Mouse (Mus musculus) embryo, embryonic 9.5 days (tissue): Measurements from ENCODE around the gene Zbtb9.
A peak's percentile ranks its signal among the peaks of the same experiment; 100 is the strongest.
"Not testable (repeated sequence)": the region's sequence is repeated elsewhere in the genome, so short reads cannot be mapped to it uniquely, and the experiment has no call there.

ENCODE experiments used
- DNase-seq: peaks from one replicate; pipeline ENCODE4 v3.0.0-alpha.2; 2017; ENCODE audit errors: extremely low spot score

Gene Zbtb9

DNA sequence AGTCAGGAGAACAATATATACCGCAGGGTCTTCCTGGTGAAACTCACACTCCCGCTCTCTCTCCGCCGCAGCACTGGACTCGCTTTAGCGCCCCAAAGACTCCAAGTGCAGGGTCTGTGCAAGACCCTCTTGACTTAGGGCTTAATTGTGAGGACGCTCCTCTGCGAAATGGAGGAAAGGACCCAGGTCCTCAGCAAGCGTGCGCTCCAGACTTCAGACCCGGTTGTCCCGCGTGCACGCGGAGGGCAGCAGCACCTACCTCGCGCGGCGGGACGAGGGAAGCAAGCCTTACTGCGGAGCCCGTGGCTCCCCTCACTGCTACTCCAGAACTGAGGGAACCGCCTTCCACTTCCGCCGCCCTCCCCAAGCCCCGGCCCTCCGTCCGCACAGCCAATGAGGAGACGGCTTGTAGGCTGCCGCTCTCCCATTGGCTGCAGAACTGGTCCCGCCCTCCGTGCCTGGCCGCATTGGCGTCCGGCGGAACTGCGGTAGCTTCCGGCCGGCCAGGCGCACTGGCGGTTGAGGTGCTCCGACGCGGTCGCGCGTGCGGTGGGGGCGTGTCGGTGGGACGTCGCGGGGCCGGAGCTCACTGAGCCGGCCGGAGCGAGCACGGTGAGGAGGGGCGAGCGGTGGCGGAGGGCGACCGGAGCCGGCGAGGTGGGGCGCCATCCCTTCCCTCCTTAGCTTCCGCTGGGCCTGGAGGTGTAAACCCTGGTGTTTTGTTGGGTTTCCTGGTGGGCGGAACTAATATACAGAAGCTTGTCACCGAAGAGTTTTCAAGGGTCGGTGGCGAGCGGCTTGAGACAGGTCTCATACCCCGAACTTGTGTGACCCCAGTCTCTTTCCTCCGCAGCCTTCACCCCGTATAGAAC, at the start of gene Zbtb9:
Zbtb9 (plus strand) TSS at position 465 of the 872 bp plus-strand sequence.
- peak; percentile 94 for DNase-seq

GRCm38 (mm10) chr17:26925414-26925813, 47.6 kb upstream of the Zbtb9 start:
- not testable (repeated sequence) for DNase-seq

- DNase-seq = peak; percentile 34
Observed at GRCm38 (mm10) chr17:26931795-26932194, 41.2 kb upstream of the Zbtb9 start.

DNA sequence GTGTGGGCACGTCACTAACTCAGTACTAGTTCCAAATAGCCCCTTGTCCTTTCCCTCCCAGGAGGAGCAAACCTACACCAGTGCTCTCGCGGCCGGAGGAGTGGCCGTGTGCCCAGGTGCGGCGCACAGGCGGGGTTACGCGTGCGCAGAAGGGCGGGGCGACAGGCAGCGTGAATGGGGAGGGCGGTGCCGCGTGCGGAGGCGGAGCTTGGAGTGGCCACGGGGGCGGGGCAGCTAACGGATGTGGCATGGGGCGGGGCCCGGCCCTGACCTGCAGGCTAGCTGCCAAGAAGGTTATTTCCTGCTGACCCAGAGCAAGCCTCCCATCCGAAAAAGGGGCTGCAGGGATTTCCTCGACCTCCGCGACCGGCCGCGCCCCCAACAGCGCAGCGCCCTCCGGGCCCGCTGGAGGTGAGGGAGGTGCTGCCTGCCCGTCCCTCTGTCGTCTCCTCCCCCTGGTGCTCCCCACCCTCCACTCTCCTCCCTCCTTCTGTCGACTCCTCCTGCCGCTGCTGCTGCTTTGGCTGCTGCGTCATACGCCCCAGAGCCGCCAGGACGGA, 40.0 kb upstream of the Zbtb9 start, which contains the start of gene Phf1:
Phf1 (plus strand) TSS at position 214 of the 560 bp plus-strand sequence.
- DNase-seq = peak; percentile 98

- no peak for DNase-seq
Observed at GRCm38 (mm10) chr17:26933419-26933818, 39.5 kb upstream of the Zbtb9 start.

GRCm38 (mm10) chr17:26933885-26934827, 38.8 kb upstream of the Zbtb9 start:
- DNase-seq = no peak

DNA sequence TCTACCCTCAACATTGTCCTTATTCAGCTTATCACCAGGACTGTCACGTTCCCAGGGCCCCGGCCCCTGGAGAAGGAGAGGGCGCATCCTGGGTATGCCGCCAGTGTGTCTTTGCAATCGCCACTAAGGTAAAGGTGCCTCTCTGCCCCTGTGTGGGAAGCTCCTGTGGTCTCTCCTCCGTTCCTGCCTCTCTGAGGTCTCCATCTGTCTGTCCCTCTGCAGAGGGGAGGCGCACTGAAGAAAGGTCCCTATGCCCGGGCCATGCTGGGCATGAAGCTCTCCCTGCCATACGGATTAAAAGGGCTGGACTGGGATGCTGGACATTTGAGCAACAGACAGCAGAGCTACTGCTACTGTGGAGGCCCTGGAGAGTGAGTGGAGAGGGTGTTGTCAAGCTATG, 37.9 kb upstream of the Zbtb9 start:
- no peak for DNase-seq

- no peak for DNase-seq
Observed at GRCm38 (mm10) chr17:26936453-26936852, 36.5 kb upstream of the Zbtb9 start.

GRCm38 (mm10) chr17:26936921-26937695, 35.9 kb upstream of the Zbtb9 start:
- no peak for DNase-seq

DNA sequence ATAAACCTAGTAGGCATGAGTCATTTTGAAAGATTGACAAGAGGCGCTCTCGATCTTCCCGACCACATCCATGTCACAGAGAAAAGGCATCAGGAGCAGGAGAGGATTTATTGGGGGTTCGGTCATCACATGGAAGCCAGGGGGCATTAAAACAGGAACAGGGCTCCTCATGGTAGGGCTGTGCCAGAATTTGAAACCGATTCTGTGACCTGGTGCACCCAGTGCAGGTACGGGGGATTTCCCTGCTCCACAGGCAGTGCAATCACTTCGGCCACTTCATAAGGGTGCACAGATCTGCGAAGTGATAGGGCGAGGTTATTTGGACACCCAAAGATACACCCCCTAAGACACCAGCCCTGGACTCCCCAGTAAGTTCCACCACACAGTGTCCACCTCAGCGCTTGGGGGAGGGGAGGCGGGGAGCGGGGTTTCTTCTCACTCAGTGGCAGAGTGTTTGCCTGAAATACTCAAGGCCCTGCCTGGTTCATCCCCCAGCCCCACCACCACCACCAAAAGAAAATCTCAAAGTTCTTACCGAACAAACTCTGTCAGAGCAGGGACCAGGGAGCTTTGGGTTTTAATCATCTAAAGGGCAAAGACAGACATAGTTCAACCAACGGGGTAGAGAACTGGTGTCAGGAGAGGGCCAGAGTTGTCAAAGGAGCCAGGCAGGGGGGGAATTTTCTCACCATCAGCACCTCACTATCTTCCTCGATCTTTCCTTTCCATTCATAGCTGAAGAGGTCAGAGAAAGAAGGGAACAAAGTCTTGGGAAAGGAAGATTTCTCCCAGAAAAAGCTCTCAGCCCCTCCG, 34.9 kb upstream of the Zbtb9 start:
- no peak for DNase-seq

DNA sequence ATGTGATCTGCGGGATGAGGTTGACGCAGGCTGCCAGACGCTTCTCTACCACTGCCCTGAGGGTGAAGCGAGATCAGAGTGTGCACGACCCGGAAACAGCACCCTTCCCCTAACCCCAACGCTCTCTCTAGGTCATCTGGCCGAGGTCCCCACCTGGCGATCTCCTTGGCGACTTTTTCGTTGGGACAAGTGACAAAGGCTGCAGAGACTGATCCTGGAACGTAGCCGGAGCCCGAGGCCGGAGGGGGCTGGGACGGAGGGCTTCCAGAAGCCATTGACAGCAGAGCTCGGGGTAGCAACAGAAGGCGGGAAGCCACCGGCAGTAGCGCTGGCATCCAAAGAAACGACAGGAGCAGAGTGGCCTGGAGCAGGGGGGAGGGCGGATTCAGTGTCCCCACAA, 34.2 kb upstream of the Zbtb9 start:
- peak; percentile 46 for DNase-seq

GRCm38 (mm10) chr17:26939178-26939972, 33.6 kb upstream of the Zbtb9 start, which contains the start of gene Cuta:
Gene Cuta (minus strand): TSS chr17:26939569.
- peak; percentile 99 for DNase-seq

- no peak for DNase-seq
Observed at GRCm38 (mm10) chr17:26939973-26940300, 33.0 kb upstream of the Zbtb9 start.

- peak; percentile 67 for DNase-seq
Observed at GRCm38 (mm10) chr17:26941031-26941789, 31.8 kb upstream of the Zbtb9 start, which contains the start of gene Syngap1. Gene Syngap1 (plus strand): TSS chr17:26941253.

- peak; percentile 12 for DNase-seq
Observed at GRCm38 (mm10) chr17:26941841-26942570, 31.0 kb upstream of the Zbtb9 start.

GRCm38 (mm10) chr17:26945824-26946495, 27.0 kb upstream of the Zbtb9 start:
- DNase-seq = peak; percentile 12

- DNase-seq = peak; percentile 73
Observed at GRCm38 (mm10) chr17:26946567-26946966, 26.4 kb upstream of the Zbtb9 start.
